Mouse (Mus musculus) layer of hippocampus, postnatal 36 days (tissue): ENCODE measurements around the gene Gnpnat1. TPM values are rescaled to one million over a fixed set of nuclear protein-coding genes. Genes with fewer than 3 reads are reported as not detected.
"Not testable (repeated sequence)": the region's sequence is repeated elsewhere in the genome, so short reads cannot be mapped to it uniquely, and the experiment has no call there.

Experiments
- DNase-seq, 2 experiments: peaks; one replicate each; pipeline ENCODE4 v3.0.0; 2022
- total RNA-seq, 2 experiments: library from RNA; stranded (reverse); gene quantifications; 2 replicates each; pipeline ENCODE4 v1.2.3; 2021

Gene Gnpnat1
- 10 to 100 TPM; 18.9 to 19.2 TPM for total RNA-seq

GRCm38 (mm10) chr14:45404813-45405212 lies at the start of gene Gnpnat1:
Gene Gnpnat1, minus strand, starts transcription at chr14:45404913.
- DNase-seq: not testable (repeated sequence)

- no peak for DNase-seq
These were observed 49.0 kb upstream of the Gnpnat1 start for GRCm38 (mm10) chr14:45453538-45454233.

- DNase-seq: no peak
These were observed 48.3 kb upstream of the Gnpnat1 start for GRCm38 (mm10) chr14:45452861-45453512.

- no peak for DNase-seq
These were observed 47.4 kb upstream of the Gnpnat1 start for GRCm38 (mm10) chr14:45452148-45452547.

- no peak for DNase-seq
These were observed 46.4 kb upstream of the Gnpnat1 start for GRCm38 (mm10) chr14:45451090-45451489.

- no peak for DNase-seq
These were observed 42.1 kb upstream of the Gnpnat1 start for GRCm38 (mm10) chr14:45446777-45447176.

- DNase-seq: no peak
These were observed 40.7 kb upstream of the Gnpnat1 start for GRCm38 (mm10) chr14:45445445-45445844.

GRCm38 (mm10) chr14:45444870-45445269 lies 40.2 kb upstream of the Gnpnat1 start:
- no peak for DNase-seq

- no peak for DNase-seq
These were observed 38.3 kb upstream of the Gnpnat1 start for GRCm38 (mm10) chr14:45442781-45443560.

GRCm38 (mm10) chr14:45441291-45441690 lies 36.6 kb upstream of the Gnpnat1 start:
- no peak for DNase-seq

GRCm38 (mm10) chr14:45439387-45439786 lies 34.7 kb upstream of the Gnpnat1 start:
- no peak for DNase-seq

- no peak for DNase-seq
These were observed 34.2 kb upstream of the Gnpnat1 start for GRCm38 (mm10) chr14:45438931-45439275.

GRCm38 (mm10) chr14:45438250-45438930 lies 33.7 kb upstream of the Gnpnat1 start:
- DNase-seq: no peak

GRCm38 (mm10) chr14:45434220-45434619 lies 29.5 kb upstream of the Gnpnat1 start:
- no peak for DNase-seq

- no peak for DNase-seq
These were observed 27.3 kb upstream of the Gnpnat1 start for GRCm38 (mm10) chr14:45432003-45432402.

GRCm38 (mm10) chr14:45430066-45430842 lies 25.5 kb upstream of the Gnpnat1 start:
- DNase-seq: no peak

- DNase-seq: peak; percentile 9 to 13
These were observed 18.5 kb upstream of the Gnpnat1 start for GRCm38 (mm10) chr14:45423220-45423619.

GRCm38 (mm10) chr14:45422371-45422770 lies 17.7 kb upstream of the Gnpnat1 start:
- DNase-seq: peak; percentile 12 to 17

GRCm38 (mm10) chr14:45419323-45419722 lies 14.6 kb upstream of the Gnpnat1 start:
- no peak for DNase-seq

GRCm38 (mm10) chr14:45418553-45418952 lies 13.8 kb upstream of the Gnpnat1 start:
- no peak for DNase-seq

- no peak for DNase-seq
These were observed 11.6 kb upstream of the Gnpnat1 start for GRCm38 (mm10) chr14:45416265-45416664.

GRCm38 (mm10) chr14:45403651-45404050 lies 1.1 kb downstream of the Gnpnat1 start:
- DNase-seq: no peak
